Mouse (Mus musculus) left cerebral cortex, postnatal 36 days (tissue): ENCODE data around the gene Tbl1x. TPM values are rescaled to one million over a fixed set of nuclear protein-coding genes. Genes with fewer than 3 reads are reported as not detected.

ENCODE experiments used
- DNase-seq, 2 experiments: peaks; one replicate each; pipeline ENCODE4 v3.0.0; 2021 to 2022; ENCODE audit warnings: low spot score in 2 of 2, mixed read lengths in 1 of 2
- intact Hi-C: fragments of 180-260 bp; cut with DNase I; formaldehyde crosslinking; loops from one replicate; pipeline ENCODE4 v1.15.1; 2025
- total RNA-seq, 2 experiments: library from RNA; stranded (reverse); gene quantifications; 2 replicates each; pipeline ENCODE4 v1.2.3; 2021

Gene Tbl1x
- total RNA-seq = 10 to 100 TPM; 47.9 to 50.1 TPM

DNA sequence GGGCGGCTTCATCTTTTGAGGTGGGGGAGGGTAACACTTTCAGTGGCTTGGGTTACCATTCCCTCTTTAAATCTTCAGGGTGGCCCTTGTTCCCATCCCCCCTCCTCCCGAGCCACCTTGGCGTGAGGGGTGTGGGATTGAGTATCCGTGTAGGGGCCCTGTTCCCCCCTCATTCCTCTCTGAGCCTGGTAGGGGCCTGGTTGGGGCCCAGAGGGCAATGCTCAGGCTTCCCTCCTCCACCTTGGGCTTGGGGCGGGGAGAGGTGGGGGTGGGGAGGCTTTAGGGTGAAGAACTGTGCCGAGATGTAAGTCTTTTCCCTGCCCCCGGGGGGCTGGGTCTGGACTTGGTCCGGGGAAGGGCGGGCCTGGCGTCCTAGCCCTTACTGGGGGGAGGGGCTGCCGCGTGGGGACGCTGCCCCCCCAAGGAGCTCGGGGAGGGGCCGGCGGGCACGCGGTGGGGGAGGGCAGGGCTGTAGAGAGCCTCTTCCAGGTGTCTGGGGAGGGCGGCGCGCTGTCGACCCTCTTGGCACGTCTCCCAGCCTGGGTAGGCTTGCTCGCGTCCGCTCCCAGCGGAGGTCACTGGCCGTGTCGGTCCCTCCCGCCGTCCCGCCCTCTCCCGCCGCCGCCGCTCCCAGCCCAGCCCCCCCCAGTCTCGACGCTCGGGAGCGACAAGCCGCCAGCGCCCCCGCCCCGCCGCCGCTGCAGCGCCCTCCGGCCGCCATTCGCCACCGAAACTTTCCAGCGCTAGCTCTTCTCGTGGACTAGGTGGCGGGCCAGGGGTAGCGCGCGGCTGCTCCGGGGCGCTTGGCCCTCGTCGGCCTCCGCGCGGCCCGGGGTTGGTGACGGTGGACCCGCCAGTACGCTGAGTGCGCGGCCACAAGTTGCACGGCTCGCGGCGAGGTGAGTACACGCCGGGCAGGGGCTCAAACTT, at the start of gene Tbl1x:
TSS of gene Tbl1x (plus strand) at position 643 of the 930 bp plus-strand sequence.
- DNase-seq = peak; percentile 60 to 61
- intact Hi-C loops = loop anchor here (1.0 kb wide), 2 partner anchors 77 to 128 kb away; no protein-coding TSS in a partner anchor

- intact Hi-C loops = no loop called here
- no peak for DNase-seq
Observed at GRCm38 (mm10) chrX:77469216-77469615, 41.6 kb upstream of the Tbl1x start.

- intact Hi-C loops = no loop called here
Observed at GRCm38 (mm10) chrX:77472858-77473257, 38.0 kb upstream of the Tbl1x start.

GRCm38 (mm10) chrX:77473511-77473910, 37.3 kb upstream of the Tbl1x start:
- no peak for DNase-seq
- intact Hi-C loops = no loop called here

More at GRCm38 (mm10) chrX:77472858-77473257, 38.0 kb upstream of the Tbl1x start:
- no peak for DNase-seq

- DNase-seq = no peak
- intact Hi-C loops = no loop called here
Observed at GRCm38 (mm10) chrX:77474551-77474950, 36.3 kb upstream of the Tbl1x start.

- DNase-seq = peak in 1 of 2 experiments; percentile 5
- intact Hi-C loops = no loop called here
Observed at GRCm38 (mm10) chrX:77477526-77477925, 33.3 kb upstream of the Tbl1x start.

DNA sequence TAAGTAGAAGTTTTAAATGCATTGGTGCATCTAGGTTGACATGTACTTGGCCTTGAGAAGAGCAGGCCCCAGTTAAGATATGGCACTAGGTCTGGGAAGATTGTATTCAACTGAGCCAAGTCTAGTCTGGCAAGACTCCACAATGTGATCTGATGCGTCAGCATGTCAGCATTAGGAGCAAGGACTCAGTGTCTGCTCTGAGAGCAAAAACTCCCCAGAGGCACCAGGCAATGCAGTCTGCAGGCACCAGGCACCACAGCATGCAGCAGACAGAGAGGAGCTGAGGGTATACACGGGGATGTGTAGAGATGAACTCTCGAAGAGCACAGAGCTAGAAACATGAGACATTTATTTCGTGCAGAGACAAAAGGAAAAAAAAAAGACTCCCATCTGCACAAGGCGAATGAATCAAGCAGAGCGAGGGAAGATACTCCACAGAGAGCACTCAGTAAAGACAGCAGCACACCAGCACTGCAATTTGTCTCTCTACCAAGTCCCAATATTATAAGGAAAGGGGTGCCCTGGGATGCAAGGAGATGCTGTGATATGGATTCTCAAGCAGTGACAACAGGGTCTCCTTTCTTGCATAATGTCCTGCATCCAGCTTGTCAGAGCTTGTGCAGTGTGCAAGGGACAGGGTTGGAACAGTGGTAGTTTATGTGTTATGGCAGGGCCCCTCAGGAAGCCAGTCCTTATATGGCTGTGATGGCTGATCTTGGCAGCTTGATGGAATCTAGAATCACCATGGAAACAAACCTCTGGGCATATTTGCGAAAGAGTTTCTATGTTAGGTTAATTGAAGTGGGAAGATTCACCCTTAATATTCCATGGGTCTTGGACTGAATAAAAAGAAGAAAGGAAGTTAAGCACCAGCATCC, 22.7 kb upstream of the Tbl1x start:
- intact Hi-C loops = no loop called here
- peak in 1 of 2 experiments; percentile 4 for DNase-seq

DNA sequence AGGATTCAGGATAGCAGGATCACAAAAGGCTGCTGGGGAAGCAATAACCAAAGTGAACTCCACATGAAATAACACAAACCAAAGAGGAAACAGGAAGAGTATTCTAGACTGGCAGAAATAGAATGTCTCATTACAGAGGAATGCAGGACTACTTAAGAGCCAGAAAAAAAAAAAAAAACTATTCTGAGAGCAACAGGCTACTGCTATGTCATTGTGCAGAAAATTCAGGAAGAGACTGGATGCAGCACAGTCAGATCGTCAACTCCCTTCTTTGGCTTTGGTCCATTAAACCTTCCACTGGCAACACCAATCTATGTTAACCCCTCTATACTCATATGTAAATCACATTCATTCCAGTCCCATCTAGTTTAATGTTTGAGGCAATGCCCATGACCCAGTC, 20.7 kb upstream of the Tbl1x start:
- intact Hi-C loops = no loop called here
- DNase-seq = no peak

GRCm38 (mm10) chrX:77509149-77509548, 1.7 kb upstream of the Tbl1x start:
- intact Hi-C loops = loop anchor here (5.0 kb wide), 1 partner anchor 197 kb away; no protein-coding TSS in a partner anchor
- peak; percentile 70 to 77 for DNase-seq

DNA sequence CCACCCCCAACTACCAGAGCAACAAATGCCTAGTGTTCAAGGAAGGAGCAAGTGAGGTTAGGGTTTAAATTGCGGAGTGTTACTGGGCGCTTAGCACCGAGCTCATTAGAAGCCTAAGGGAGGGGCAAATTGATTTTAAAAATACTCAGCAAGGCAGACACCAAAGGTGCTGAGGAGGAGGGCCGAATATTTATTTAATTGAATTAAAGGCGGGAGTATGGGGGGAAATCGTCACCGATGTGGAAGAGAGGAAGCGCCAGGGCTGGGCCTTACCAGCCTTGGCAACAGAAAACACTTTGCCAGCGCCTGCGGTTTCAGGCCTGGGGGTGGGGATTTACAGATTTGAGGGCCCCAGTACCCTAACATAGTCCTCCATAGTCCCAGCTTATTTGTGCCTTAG, 1.0 kb upstream of the Tbl1x start:
- intact Hi-C loops = loop anchor here (1.0 to 5.0 kb wide), 2 partner anchors 76 to 197 kb away; no protein-coding TSS in a partner anchor
- DNase-seq = peak; percentile 11 to 18

GRCm38 (mm10) chrX:77511301-77511993, 634 bp downstream of the Tbl1x start:
- DNase-seq = peak; percentile 22 to 28
- intact Hi-C loops = loop anchor here (1.0 kb wide), 1 partner anchor 127 kb away; no protein-coding TSS in a partner anchor

DNA sequence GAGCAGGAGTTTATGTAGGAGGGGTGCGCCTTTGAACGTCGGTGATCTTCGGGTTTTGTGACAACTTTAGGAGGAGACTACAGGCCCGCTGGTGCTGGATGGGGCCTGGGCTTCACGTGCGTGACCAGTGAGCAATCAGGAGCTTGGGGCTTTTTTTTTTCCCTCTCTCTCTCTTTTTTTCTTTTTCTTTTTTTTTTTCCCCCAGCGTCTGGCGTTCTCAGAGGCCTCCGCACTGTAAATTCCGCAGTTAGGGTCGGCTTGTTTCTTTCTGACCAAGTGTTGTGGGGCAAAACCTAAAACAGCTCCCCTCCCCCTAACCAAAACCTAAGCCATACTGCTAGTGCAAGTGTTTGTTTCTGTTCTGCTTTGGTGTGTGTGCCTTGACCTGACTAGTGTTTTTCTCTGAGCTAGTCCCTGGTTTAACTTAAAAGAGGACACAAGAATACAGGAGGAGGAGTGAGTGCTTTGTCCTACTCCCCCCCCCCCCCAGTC, 1.2 kb downstream of the Tbl1x start:
- intact Hi-C loops = loop anchor here (1.0 kb wide), 1 partner anchor 126 kb away; no protein-coding TSS in a partner anchor

GRCm38 (mm10) chrX:77517274-77518085, 6.7 kb downstream of the Tbl1x start:
- intact Hi-C loops = no loop called here

More for the DNA sequence above, 1.2 kb downstream of the Tbl1x start:
- no peak for DNase-seq

GRCm38 (mm10) chrX:77518929-77519328, 8.1 kb downstream of the Tbl1x start:
- DNase-seq = no peak
- intact Hi-C loops = no loop called here

More at GRCm38 (mm10) chrX:77517274-77518085, 6.7 kb downstream of the Tbl1x start:
- no peak for DNase-seq

DNA sequence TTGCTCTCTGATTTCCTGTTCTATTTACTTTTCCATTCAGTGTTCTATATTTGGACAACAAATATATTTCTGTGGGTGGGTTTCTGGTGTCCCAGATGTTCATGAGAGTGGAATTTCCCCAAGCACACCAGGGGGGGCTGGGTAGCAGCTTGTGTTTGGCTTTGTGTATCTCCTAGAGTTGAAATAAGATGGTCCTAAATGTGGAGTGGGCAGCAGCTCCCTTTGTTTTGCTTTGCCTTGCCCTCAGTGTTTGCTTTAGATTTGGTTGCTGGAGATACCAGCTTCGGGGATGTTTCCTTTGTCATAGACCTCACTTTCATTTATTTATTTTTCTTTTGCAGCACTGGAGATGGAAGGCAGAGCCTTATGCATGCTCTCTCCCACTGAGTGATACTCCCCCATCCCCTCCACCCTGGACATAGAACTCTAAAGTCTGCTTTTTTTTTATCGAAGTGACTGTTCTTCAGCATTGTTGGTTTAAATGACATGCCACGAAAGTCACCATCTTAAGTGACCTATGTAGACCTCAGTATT, 12.1 kb downstream of the Tbl1x start:
- intact Hi-C loops = no loop called here
- DNase-seq = no peak

GRCm38 (mm10) chrX:77525179-77525578, 14.4 kb downstream of the Tbl1x start:
- DNase-seq = no peak
- intact Hi-C loops = no loop called here

DNA sequence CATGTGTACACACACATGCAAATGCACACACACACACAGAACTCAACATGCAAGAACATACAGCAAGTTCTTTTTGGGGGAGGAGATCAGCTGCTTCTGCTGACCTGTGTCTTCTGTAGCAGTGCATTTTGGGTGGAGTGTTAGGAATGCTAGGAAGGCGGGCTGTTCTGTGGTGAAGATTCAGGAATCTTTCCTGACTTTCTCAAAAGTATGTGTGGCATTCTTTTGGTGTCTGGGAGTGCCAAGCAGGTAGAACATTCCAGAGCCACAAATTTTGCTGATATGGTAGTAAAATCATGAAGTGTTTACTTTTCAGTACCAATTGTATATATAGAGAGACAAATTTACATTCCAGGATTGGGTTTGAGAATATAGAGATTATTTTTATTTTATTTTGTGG, 17.6 kb downstream of the Tbl1x start:
- intact Hi-C loops = no loop called here
- DNase-seq = no peak

DNA sequence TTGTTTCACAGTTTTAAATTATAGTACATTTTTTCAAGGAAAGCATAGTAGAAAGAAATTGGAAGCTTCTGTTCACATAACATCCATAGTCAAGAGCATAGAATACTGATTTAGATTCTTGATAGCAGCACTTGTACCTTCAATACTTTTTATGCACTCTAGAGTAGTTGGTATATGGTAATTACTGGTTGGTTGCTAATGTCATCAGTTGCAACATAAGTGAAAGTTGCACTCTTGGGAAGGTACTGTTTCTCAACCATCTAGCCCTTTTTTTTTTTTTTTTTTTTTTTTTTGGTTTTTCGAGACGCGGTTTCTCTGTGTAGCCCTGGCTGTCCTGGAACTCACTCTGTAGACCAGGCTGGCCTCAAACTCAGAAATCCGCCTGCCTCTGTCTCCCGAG, 20.2 kb downstream of the Tbl1x start:
- DNase-seq = no peak

More for the DNA sequence above, 20.2 kb downstream of the Tbl1x start:
- intact Hi-C loops = no loop called here
